Mouse (Mus musculus): Measurements from ENCODE around the gene Ly6g. TPM values are rescaled to one million over a fixed set of nuclear protein-coding genes. Genes with fewer than 3 reads are reported as not detected.
"Not testable (repeated sequence)": the region's sequence is repeated elsewhere in the genome, so short reads cannot be mapped to it uniquely, and the experiment has no call there.

Ly6g gene
- polyA plus RNA-seq, 1 experiment from 2014 or later, result not detected

DNA sequence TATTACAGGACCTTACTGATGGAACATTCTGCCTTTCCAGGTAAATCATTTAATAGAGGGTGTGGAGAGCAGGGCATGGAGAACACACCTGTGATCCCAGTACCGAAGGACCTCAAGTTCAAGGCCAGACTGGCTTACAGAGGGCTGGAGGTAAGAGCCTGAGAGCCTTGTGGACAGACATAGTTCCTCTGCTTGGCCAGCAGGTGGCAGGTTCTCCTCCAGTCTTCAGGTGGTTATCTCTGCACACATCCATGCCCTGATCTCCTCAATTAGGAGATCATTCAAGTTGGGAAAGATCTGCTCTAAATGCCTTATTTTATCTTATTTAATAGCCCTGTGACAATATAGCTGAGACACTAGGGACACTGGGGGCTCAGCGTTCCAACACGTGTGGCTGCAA, 11.3 kb upstream of the Ly6g start:
- no peak for ATAC-seq (ENCODE audit: insufficient number of reproducible peaks, low FRiP score, low TSS enrichment, low read depth)

DNA sequence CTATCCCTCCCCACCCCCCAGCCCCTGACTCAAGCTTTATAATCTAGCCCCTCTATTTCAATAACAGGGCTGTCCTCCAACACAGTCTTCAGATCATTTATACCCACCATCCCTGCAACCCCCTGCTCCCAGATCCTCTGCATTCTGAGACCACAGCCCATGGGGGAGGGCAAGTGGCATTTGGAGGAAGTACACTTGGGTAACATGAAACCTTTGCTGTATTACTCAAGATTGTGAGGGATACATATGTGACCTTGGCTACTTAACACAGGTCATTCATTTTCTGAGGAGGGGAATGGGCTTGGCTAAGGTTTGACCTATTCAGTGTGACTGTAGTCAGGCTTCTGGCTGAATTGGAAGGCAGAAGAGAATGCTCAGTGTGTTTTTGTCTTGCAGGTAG, 2.0 kb upstream of the Ly6g start:
- no peak overlapping the region for H3K27ac ChIP-seq (replicated peaks)
- H3K27me3 ChIP-seq, result no peaks in the 10 kb centered on the region
- no peaks in the 10 kb centered on the region for H3K9me3 ChIP-seq (replicated peaks)
- no peaks in the 10 kb centered on the region for H3K4me1 ChIP-seq
- H3K4me3 ChIP-seq (replicated peaks), result no peak overlapping the region
- ATAC-seq (ENCODE audit: insufficient number of reproducible peaks, low FRiP score, low TSS enrichment, low read depth), result no peak
- H3K9ac ChIP-seq, result no peak overlapping the region
- H3K4me2 ChIP-seq (replicated peaks), result no peak overlapping the region
- no peaks in the 10 kb centered on the region for H3K36me3 ChIP-seq

More for the DNA sequence above, 11.3 kb upstream of the Ly6g start:
- Histone ChIP-seq H3K9ac (no peak overlapping the region), H3K27me3 (no peaks in the 10 kb centered on the region), H3K27ac (replicated peaks) (no peak overlapping the region), H3K9me3 (replicated peaks) (no peaks in the 10 kb centered on the region), H3K36me3 (no peaks in the 10 kb centered on the region), H3K4me3 (replicated peaks) (no peak overlapping the region), H3K4me2 (replicated peaks) (no peak overlapping the region), H3K4me1 (no peaks in the 10 kb centered on the region)
- WGBS, result 65% methylated on average over 3 of the region's 3 CpGs

DNA sequence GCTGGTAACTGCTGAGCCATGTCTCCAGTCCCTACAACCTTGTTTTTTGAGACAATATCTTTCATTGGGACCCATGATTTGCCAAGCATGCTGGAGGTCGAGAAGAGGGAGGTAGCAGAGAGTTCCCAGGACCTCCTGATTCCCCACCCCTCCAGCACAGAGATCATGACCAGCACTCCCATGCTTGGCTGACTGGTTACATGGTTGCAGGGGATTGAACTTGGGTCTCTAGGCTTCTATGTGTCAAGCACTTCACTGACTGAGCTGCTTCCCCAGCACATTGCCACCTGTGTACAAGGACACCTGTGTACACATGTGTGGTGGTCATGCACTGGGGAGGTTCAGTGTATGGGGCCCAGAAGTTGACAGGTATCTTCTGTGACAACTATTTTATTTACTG, 2.6 kb downstream of the Ly6g start:
- Histone ChIP-seq H3K9me3 (replicated peaks) (no peaks in the 10 kb centered on the region), H3K4me2 (replicated peaks) (no peak overlapping the region), H3K27me3 (no peaks in the 10 kb centered on the region), H3K36me3 (no peaks in the 10 kb centered on the region), H3K4me1 (no peaks in the 10 kb centered on the region), H3K27ac (replicated peaks) (no peak overlapping the region), H3K4me3 (replicated peaks) (no peak overlapping the region), H3K9ac (no peak overlapping the region)
- 65% methylated on average over 1 of the region's 1 CpGs for WGBS
- no peak for ATAC-seq (ENCODE audit: insufficient number of reproducible peaks, low FRiP score, low TSS enrichment, low read depth)

DNA sequence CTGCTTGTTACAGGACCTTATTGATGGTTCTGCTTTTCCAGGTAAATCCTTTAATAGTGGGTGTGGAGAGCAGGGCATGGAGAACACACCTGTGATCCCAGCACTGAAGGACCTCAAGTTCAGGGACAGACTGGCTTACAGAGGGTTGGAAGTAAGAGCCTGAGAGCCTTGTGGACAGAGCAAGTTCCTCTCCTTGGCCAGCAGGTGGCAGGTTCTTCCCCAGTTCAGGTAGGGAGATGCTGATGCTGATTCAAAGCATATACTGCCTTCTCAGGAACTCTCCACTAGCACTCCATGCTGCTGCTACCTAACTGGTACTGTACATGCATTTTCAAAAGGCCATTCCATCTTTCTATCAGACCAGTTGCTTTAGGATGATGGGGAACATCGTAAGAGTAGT, 20.5 kb downstream of the Ly6g start:
- no peak for ATAC-seq (ENCODE audit: insufficient number of reproducible peaks, low FRiP score, low TSS enrichment, low read depth)
- Histone ChIP-seq H3K36me3 (no peaks in the 10 kb centered on the region), H3K4me2 (replicated peaks) (no peak overlapping the region)

DNA sequence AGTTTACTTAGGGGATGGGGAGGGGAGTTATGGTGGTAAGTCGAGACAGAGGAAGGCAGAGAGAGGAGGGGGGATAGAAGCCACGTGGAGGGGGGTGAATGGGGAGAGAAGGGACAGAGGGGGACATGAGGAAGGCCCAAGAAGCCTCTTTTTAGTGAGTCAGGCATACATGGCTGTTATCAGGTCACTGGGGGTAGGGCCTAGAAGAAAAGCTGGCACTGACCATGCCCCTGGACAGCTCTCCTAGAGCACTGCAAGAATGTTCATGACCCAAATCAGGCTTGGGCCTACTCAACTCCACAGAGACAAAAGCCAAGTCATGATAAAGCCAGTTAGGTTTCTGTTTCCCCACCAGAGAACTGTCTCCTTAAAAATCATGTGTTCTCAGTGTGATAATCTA, 31.3 kb downstream of the Ly6g start:
- Histone ChIP-seq H3K9ac (no peak overlapping the region), H3K4me1 (no peaks in the 10 kb centered on the region), H3K27ac (replicated peaks) (no peak overlapping the region), H3K9me3 (replicated peaks) (no peaks in the 10 kb centered on the region), H3K27me3 (no peaks in the 10 kb centered on the region), H3K4me3 (replicated peaks) (no peak overlapping the region), H3K4me2 (replicated peaks) (no peak overlapping the region), H3K36me3 (no peaks in the 10 kb centered on the region)
- WGBS, result 7% methylated on average over 2 of the region's 2 CpGs
- ATAC-seq (ENCODE audit: insufficient number of reproducible peaks, low FRiP score, low TSS enrichment, low read depth), result no peak

More for the DNA sequence above, 20.5 kb downstream of the Ly6g start:
- Histone ChIP-seq H3K27ac (replicated peaks) (no peak overlapping the region), H3K9me3 (replicated peaks) (no peaks in the 10 kb centered on the region), H3K9ac (no peak overlapping the region), H3K27me3 (no peaks in the 10 kb centered on the region), H3K4me1 (no peaks in the 10 kb centered on the region), H3K4me3 (replicated peaks) (no peak overlapping the region)
- WGBS, result 73% methylated on average over 1 of the region's 1 CpGs

DNA sequence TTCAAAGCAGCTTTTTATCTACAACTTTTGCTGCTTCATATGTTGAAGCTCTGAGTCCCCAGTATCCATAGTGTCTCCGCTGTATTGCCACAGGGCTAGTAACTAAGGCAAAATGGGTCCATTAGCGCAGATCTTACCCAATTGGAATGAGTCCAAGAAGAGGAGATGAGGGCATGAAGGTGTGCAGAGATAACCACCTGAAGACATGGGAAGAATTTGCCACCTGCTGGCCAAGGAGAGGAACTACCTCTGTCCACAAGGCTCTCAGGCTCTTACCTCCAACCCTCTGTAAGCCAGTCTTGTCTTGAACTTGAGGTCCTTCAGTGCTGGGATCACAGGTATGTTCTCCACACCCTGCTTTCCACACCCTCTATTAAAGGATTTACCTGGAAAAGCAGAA, 34.1 kb downstream of the Ly6g start:
- ATAC-seq (ENCODE audit: insufficient number of reproducible peaks, low FRiP score, low TSS enrichment, low read depth), result no peak
- Histone ChIP-seq H3K4me1 (no peaks in the 10 kb centered on the region), H3K36me3 (no peaks in the 10 kb centered on the region), H3K4me3 (replicated peaks) (no peak overlapping the region), H3K27ac (replicated peaks) (no peak overlapping the region), H3K4me2 (replicated peaks) (no peak overlapping the region), H3K9me3 (replicated peaks) (no peaks in the 10 kb centered on the region), H3K27me3 (no peaks in the 10 kb centered on the region), H3K9ac (no peak overlapping the region)
- 62% methylated on average over 2 of the region's 2 CpGs for WGBS

DNA sequence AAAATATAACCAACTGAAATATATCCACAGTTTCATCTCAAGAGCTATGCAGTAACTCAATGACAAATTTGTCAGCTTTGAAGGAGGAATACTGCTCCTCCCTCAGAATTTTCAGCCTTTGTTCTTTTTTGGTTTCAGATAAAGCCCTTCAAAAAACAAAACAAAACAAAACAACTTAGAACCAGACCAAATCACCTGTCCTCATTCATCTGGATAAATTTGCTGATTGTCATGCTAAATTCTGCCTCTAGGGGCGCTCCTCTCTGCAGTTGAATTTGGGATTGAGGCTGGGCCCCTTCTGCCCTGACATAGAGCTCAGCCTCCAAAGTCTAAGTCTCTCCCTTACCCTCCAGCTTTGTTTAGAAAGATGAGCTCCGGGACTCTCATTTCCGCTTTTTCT, 35.5 kb downstream of the Ly6g start:
- not testable (repeated sequence) for H3K36me3 ChIP-seq; ATAC-seq (ENCODE audit: insufficient number of reproducible peaks, low FRiP score, low TSS enrichment, low read depth); H3K4me1 ChIP-seq; H3K9ac ChIP-seq; H3K4me3 ChIP-seq (replicated peaks); H3K9me3 ChIP-seq (replicated peaks); H3K27me3 ChIP-seq; H3K27ac ChIP-seq (replicated peaks); H3K4me2 ChIP-seq (replicated peaks)
- 0% methylated on average over 1 of the region's 3 CpGs for WGBS

Other genes starting within 250 kb of the Ly6g start
- 0.41 TPM in 1 of 2 replicates, not detected in the other for gene Ly6i, start 171.8 kb upstream of the Ly6g start, polyA plus RNA-seq (2015; fragmentation: Nextera tagmentation; extraction: Ambion mirVana)
- 11.2 and 11.3 TPM in 2 replicates for gene Ly6a, start 157.2 kb upstream of the Ly6g start, polyA plus RNA-seq (2015; fragmentation: Nextera tagmentation; extraction: Ambion mirVana)
- 16.9 and 20.4 TPM in 2 replicates for gene Ly6c1, start 106.4 kb upstream of the Ly6g start, polyA plus RNA-seq (2015; fragmentation: Nextera tagmentation; extraction: Ambion mirVana)
- 1.8 and 2.0 TPM in 2 replicates for gene Ly6c2, start 43.3 kb upstream of the Ly6g start, polyA plus RNA-seq (2015; fragmentation: Nextera tagmentation; extraction: Ambion mirVana)
- gene BC025446, start 61.1 kb downstream of the Ly6g start, polyA plus RNA-seq (2015; fragmentation: Nextera tagmentation; extraction: Ambion mirVana), result not detected in 2 replicates
- not detected in 2 replicates for gene Ly6f, start 113.2 kb downstream of the Ly6g start, polyA plus RNA-seq (2015; fragmentation: Nextera tagmentation; extraction: Ambion mirVana)

Measured in embryonic facial prominence, embryonic 15.5 days (tissue).